Mouse (Mus musculus) intestine, embryonic 14.5 days (tissue): ENCODE measurements around the gene Il22. TPM values are rescaled to one million over a fixed set of nuclear protein-coding genes. Genes with fewer than 3 reads are reported as not detected.

Experiments used
- polyA plus RNA-seq: library from polyadenylated mRNA; unstranded; fragments of >200 nt; fragmentation: Nextera tagmentation; extraction: Ambion mirVana; gene quantifications from 2 replicates; pipeline ENCODE4 v1.2.1, GENCODE M21; 2014

Il22 gene
- polyA plus RNA-seq, 1 experiment from 2014 or later, result not detected

Other genes with a start within 250 kb of the Il22 start
- gene Mdm1, start 63.1 kb upstream of the Il22 start, polyA plus RNA-seq, result 20.4 and 22.3 TPM in 2 replicates
- not detected in 2 replicates for gene Gm32717, start 35.8 kb downstream of the Il22 start, polyA plus RNA-seq
- not detected in 2 replicates for gene Gm32802, start 53.7 kb downstream of the Il22 start, polyA plus RNA-seq
- gene Iltifb, start 90.1 kb downstream of the Il22 start, polyA plus RNA-seq, result not detected in 2 replicates
- gene Gm9040, start 122.0 kb downstream of the Il22 start, polyA plus RNA-seq, result not detected in 2 replicates
- gene Gm9044, start 127.5 kb downstream of the Il22 start, polyA plus RNA-seq, result not detected in 2 replicates
- not detected in 2 replicates for gene Gm9045, start 132.9 kb downstream of the Il22 start, polyA plus RNA-seq
- not detected in 2 replicates for gene Gm9046, start 138.3 kb downstream of the Il22 start, polyA plus RNA-seq
- not detected in 2 replicates for gene Gm9048, start 143.7 kb downstream of the Il22 start, polyA plus RNA-seq
- not detected in 2 replicates for gene Gm9049, start 149.2 kb downstream of the Il22 start, polyA plus RNA-seq
- gene Ifng, start 236.1 kb downstream of the Il22 start, polyA plus RNA-seq, result not detected in 2 replicates